Mouse (Mus musculus) cerebellum, adult 2 months (tissue): ENCODE data around the gene Nxph1.

Source experiments
- CTCF ChIP-seq: fragments of 200-500 bp; IDR thresholded peaks from 2 replicates; pipeline ENCODE4 v1.5.1; 2011; ENCODE audit warnings: low read depth, mild to moderate bottlenecking, control low read depth, low read length, moderate library complexity, borderline replicate concordance; ENCODE audit not compliant: insufficient read depth
- POLR2A ChIP-seq: fragments of 200-500 bp; IDR thresholded peaks from 2 replicates; pipeline ENCODE4 v1.6.1; 2011; ENCODE audit warnings: low read length, control low read depth, borderline replicate concordance; ENCODE audit not compliant: insufficient read depth

DNA sequence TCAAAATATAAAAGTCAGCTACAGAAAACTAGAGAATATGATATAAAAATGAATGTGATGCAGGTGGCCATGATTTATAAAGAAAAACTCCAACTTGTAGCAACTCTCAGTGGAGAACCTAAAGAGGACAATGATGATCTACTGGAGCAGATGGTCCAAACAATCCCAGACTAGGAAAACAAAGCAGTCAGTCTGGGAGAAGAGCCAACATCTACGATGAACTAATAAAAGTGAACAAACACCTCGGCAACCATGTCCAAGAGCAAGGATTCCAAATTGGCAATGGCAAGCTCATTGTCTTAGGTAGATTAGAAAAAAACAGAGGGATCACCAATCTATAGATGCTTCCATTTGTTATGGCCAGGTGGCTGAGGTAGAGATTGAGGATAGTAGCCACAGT, 211.0 kb downstream of the Nxph1 start:
- TF ChIP-seq CTCF (no peak), POLR2A (no peak)
